Mouse (Mus musculus) limb, embryonic 10.5 days (tissue): ENCODE data around the gene Ralgds. TPM values are rescaled to one million over a fixed set of nuclear protein-coding genes. Genes with fewer than 3 reads are reported as not detected.
A peak's percentile ranks its signal among the peaks of the same experiment; 100 is the strongest.

Source experiments
- DNase-seq: peaks from one replicate; pipeline ENCODE4 v3.0.0-alpha.2; 2017; ENCODE audit warnings: low spot score
- H3K27ac ChIP-seq: fragments of 300-500 bp; sonication (generic); 2 replicates; pipeline ENCODE4 v1.5.1; 2016; ENCODE audit warnings: mild to moderate bottlenecking
- H3K27me3 ChIP-seq: fragments of 300-500 bp; sonication (generic); 2 replicates; pipeline ENCODE4 v1.6.1; 2016; ENCODE audit warnings: low read depth, mild to moderate bottlenecking; ENCODE audit not compliant: poor library complexity, severe bottlenecking
- H3K36me3 ChIP-seq: fragments of 300-500 bp; sonication (generic); 2 replicates; pipeline ENCODE4 v1.6.1; 2016; ENCODE audit warnings: mild to moderate bottlenecking, moderate library complexity
- H3K4me1 ChIP-seq: fragments of 300-500 bp; sonication (generic); 2 replicates; pipeline ENCODE4 v1.6.1; 2016
- H3K4me3 ChIP-seq: fragments of 300-500 bp; sonication (generic); 2 replicates; pipeline ENCODE4 v1.5.1; 2016; ENCODE audit warnings: mild to moderate bottlenecking, moderate library complexity
- H3K9me3 ChIP-seq: fragments of 300-500 bp; sonication (generic); replicated peaks from 2 replicates; pipeline ENCODE4 v1.6.1; 2016; ENCODE audit warnings: mild to moderate bottlenecking
- WGBS: fragments of 180-500 bp; shearing (Covaris S2); methylation state at CpG from one replicate; pipeline ENCODE4 v1.1.7; 2016; 5-methylcytosine and 5-hydroxymethylcytosine counted together
- polyA plus RNA-seq: library from polyadenylated mRNA; unstranded; fragments of >200 nt; fragmentation: Nextera tagmentation; extraction: Ambion mirVana; gene quantifications from 2 replicates; pipeline ENCODE4 v1.2.1, GENCODE M21; 2016

The Ralgds gene
- polyA plus RNA-seq, 1 experiment from 2014 or later = 46.7 TPM

GRCm38 (mm10) chr2:28537634-28537920, 24.7 kb downstream of the Ralgds start:
- H3K27me3 ChIP-seq = no peaks in the 10 kb centered on the region
- no peaks in the 10 kb centered on the region for H3K9me3 ChIP-seq
- no peak for DNase-seq
- peaks cover 81% of the 10 kb centered on the region for H3K4me1 ChIP-seq
- no peak overlapping the region for H3K4me3 ChIP-seq
- WGBS = 61% methylated on average over 4 of the region's 4 CpGs
- peaks cover 43% of the 10 kb centered on the region for H3K36me3 ChIP-seq
- 0 out of 2 replicates have a peak overlapping the region, but pooled peaks have one; percentile 75 for H3K27ac ChIP-seq

GRCm38 (mm10) chr2:28537995-28538816, 25.3 kb downstream of the Ralgds start:
- no peak for DNase-seq
- Histone ChIP-seq H3K27me3 (no peaks in the 10 kb centered on the region), H3K36me3 (peaks cover 49% of the 10 kb centered on the region), H3K9me3 (no peaks in the 10 kb centered on the region), H3K27ac (peak overlapping the region; percentile 75), H3K4me1 (peaks cover 75% of the 10 kb centered on the region), H3K4me3 (no peak overlapping the region)
- 82% methylated on average over 8 of the region's 8 CpGs for WGBS

GRCm38 (mm10) chr2:28538817-28539128, 25.8 kb downstream of the Ralgds start:
- H3K4me3 ChIP-seq = no peak overlapping the region
- peaks cover 69% of the 10 kb centered on the region for H3K4me1 ChIP-seq
- peaks cover 55% of the 10 kb centered on the region for H3K36me3 ChIP-seq
- peak overlapping the region; percentile 75 for H3K27ac ChIP-seq
- no peaks in the 10 kb centered on the region for H3K9me3 ChIP-seq
- H3K27me3 ChIP-seq = no peaks in the 10 kb centered on the region
- DNase-seq = no peak
- WGBS = 50% methylated on average over 1 of the region's 1 CpGs

- Histone ChIP-seq H3K27me3 (no peaks in the 10 kb centered on the region), H3K4me3 (no peak overlapping the region), H3K4me1 (peaks cover 65% of the 10 kb centered on the region), H3K36me3 (peaks cover 59% of the 10 kb centered on the region), H3K27ac (peak overlapping the region; percentile 75), H3K9me3 (no peaks in the 10 kb centered on the region)
- DNase-seq = peak; percentile 59
- 51% methylated on average over 7 of the region's 7 CpGs for WGBS
Measured at GRCm38 (mm10) chr2:28539206-28539605, 26.3 kb downstream of the Ralgds start.

GRCm38 (mm10) chr2:28539949-28540348, 27.0 kb downstream of the Ralgds start:
- Histone ChIP-seq H3K27me3 (no peaks in the 10 kb centered on the region), H3K4me1 (peaks cover 57% of the 10 kb centered on the region), H3K27ac (peak overlapping the region; percentile 75; the same call in 1 of the 2 replicates), H3K9me3 (no peaks in the 10 kb centered on the region), H3K36me3 (peaks cover 66% of the 10 kb centered on the region), H3K4me3 (no peak overlapping the region)
- no peak for DNase-seq
- WGBS = 93% methylated on average over 2 of the region's 2 CpGs

- no peak overlapping the region for H3K4me3 ChIP-seq
- H3K9me3 ChIP-seq = no peaks in the 10 kb centered on the region
- no peak for DNase-seq
- H3K27ac ChIP-seq = no peak overlapping the region
- no peaks in the 10 kb centered on the region for H3K27me3 ChIP-seq
- H3K36me3 ChIP-seq = peaks cover 74% of the 10 kb centered on the region
- 81% methylated on average over 8 of the region's 8 CpGs for WGBS
- peaks cover 50% of the 10 kb centered on the region for H3K4me1 ChIP-seq
Measured at GRCm38 (mm10) chr2:28540587-28541227, 27.8 kb downstream of the Ralgds start.

- no peak for DNase-seq
- 94% methylated on average over 8 of the region's 8 CpGs for WGBS
- H3K27ac ChIP-seq = no peak overlapping the region
Measured at GRCm38 (mm10) chr2:28543894-28544293, 31.0 kb downstream of the Ralgds start.

GRCm38 (mm10) chr2:28545976-28546375, 33.1 kb downstream of the Ralgds start:
- DNase-seq = no peak
- no peak overlapping the region for H3K4me3 ChIP-seq
- H3K4me1 ChIP-seq = peaks cover 6% of the 10 kb centered on the region
- no peaks in the 10 kb centered on the region for H3K27me3 ChIP-seq
- H3K36me3 ChIP-seq = peaks cover 97% of the 10 kb centered on the region
- no peaks in the 10 kb centered on the region for H3K9me3 ChIP-seq
- H3K27ac ChIP-seq = no peak overlapping the region

More at GRCm38 (mm10) chr2:28543894-28544293, 31.0 kb downstream of the Ralgds start:
- Histone ChIP-seq H3K27me3 (no peaks in the 10 kb centered on the region), H3K4me1 (peaks cover 24% of the 10 kb centered on the region), H3K36me3 (peaks cover 91% of the 10 kb centered on the region), H3K9me3 (no peaks in the 10 kb centered on the region), H3K4me3 (no peak overlapping the region)

- no peak for DNase-seq
- WGBS = 79% methylated on average over 6 of the region's 6 CpGs
- Histone ChIP-seq H3K4me3 (no peak overlapping the region), H3K4me1 (peaks cover 6% of the 10 kb centered on the region), H3K36me3 (peaks cover 99% of the 10 kb centered on the region), H3K27me3 (no peaks in the 10 kb centered on the region), H3K27ac (no peak overlapping the region), H3K9me3 (no peaks in the 10 kb centered on the region)
Measured at GRCm38 (mm10) chr2:28546560-28546959, 33.6 kb downstream of the Ralgds start.

GRCm38 (mm10) chr2:28547237-28548172, 34.6 kb downstream of the Ralgds start:
- H3K27ac ChIP-seq = no peak overlapping the region
- peaks cover 6% of the 10 kb centered on the region for H3K4me1 ChIP-seq
- no peaks in the 10 kb centered on the region for H3K27me3 ChIP-seq
- peak; percentile 89 for DNase-seq
- no peaks in the 10 kb centered on the region for H3K9me3 ChIP-seq
- 56% methylated on average over 11 of the region's 11 CpGs for WGBS
- H3K4me3 ChIP-seq = no peak overlapping the region
- peaks cover 99% of the 10 kb centered on the region for H3K36me3 ChIP-seq

GRCm38 (mm10) chr2:28549157-28549556, 36.2 kb downstream of the Ralgds start:
- WGBS = 94% methylated on average over 13 of the region's 13 CpGs
- peaks cover 6% of the 10 kb centered on the region for H3K4me1 ChIP-seq
- H3K27ac ChIP-seq = no peak overlapping the region
- H3K27me3 ChIP-seq = no peaks in the 10 kb centered on the region
- no peak for DNase-seq
- no peak overlapping the region for H3K4me3 ChIP-seq
- H3K36me3 ChIP-seq = peaks cover 99% of the 10 kb centered on the region
- no peaks in the 10 kb centered on the region for H3K9me3 ChIP-seq

GRCm38 (mm10) chr2:28552301-28552700, 39.4 kb downstream of the Ralgds start:
- H3K9me3 ChIP-seq = no peaks in the 10 kb centered on the region
- no peak overlapping the region for H3K27ac ChIP-seq
- peaks cover 82% of the 10 kb centered on the region for H3K36me3 ChIP-seq
- no peak overlapping the region for H3K4me3 ChIP-seq
- WGBS = 90% methylated on average over 5 of the region's 5 CpGs
- H3K4me1 ChIP-seq = peaks cover 5% of the 10 kb centered on the region
- no peaks in the 10 kb centered on the region for H3K27me3 ChIP-seq
- no peak for DNase-seq

- Histone ChIP-seq H3K9me3 (no peaks in the 10 kb centered on the region), H3K4me3 (no peak overlapping the region)
- 94% methylated on average over 5 of the region's 5 CpGs for WGBS
Measured at GRCm38 (mm10) chr2:28557452-28557851, 44.5 kb downstream of the Ralgds start.

More at GRCm38 (mm10) chr2:28557452-28557851, 44.5 kb downstream of the Ralgds start:
- no peaks in the 10 kb centered on the region for H3K27me3 ChIP-seq
- 0 out of 2 replicates have a peak overlapping the region, but pooled peaks have one; percentile 23 for H3K27ac ChIP-seq
- no peak for DNase-seq
- H3K4me1 ChIP-seq = peaks cover 1% of the 10 kb centered on the region
- peaks cover 32% of the 10 kb centered on the region for H3K36me3 ChIP-seq
